Mouse (Mus musculus) C2C12 (cell line): ENCODE data around the gene Klk8.

Source experiments
- CEBPB ChIP-seq: IDR thresholded peaks from one replicate; pipeline ENCODE4 v1.6.1; 2011; ENCODE audit warnings: low read depth, mild to moderate bottlenecking, control low read depth, moderate library complexity
- CTCF ChIP-seq: IDR thresholded peaks from one replicate; pipeline ENCODE4 v1.5.1; 2011; ENCODE audit not compliant: control insufficient read depth, insufficient read depth, insufficient read length
- FOSL1 ChIP-seq: IDR thresholded peaks from one replicate; pipeline ENCODE4 v1.8.0; 2011; ENCODE audit warnings: mild to moderate bottlenecking, low read length; ENCODE audit not compliant: poor library complexity, insufficient read depth, severe bottlenecking
- MAX ChIP-seq: IDR thresholded peaks from one replicate; pipeline ENCODE4 v1.6.1; 2011; ENCODE audit warnings: mild to moderate bottlenecking, control low read depth
- MYOG ChIP-seq: IDR thresholded peaks from one replicate; pipeline ENCODE4 v1.6.1; 2011; ENCODE audit not compliant: control insufficient read depth, insufficient read length; ENCODE audit errors: extremely low read depth
- USF1 ChIP-seq: IDR thresholded peaks from one replicate; pipeline ENCODE4 v1.6.1; 2011; ENCODE audit warnings: low read depth, mild to moderate bottlenecking, control low read depth, moderate library complexity

DNA sequence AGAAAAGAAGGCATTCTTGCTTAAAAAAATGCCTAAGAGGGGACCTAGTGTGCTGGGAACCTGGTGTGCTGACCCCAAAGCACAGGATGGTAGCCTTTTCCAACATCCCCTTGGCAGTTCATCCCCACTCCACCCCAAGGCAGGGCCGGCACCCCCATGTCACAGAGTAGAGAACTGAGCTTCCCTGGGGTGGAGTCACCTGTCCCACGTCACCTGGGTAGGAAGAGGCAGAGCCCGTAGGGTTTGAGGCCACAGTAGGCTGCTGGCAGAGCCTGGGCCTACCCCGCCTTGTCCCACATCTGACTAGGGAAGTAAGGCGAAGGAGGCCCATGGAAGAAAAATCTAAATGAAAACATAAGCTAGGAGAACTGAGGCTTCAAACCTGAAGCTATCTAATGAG lies 23.0 kb upstream of the Klk8 start, which contains the start of gene Klk11:
- TF ChIP-seq CTCF (no peak), MAX (no peak), USF1 (no peak), MYOG (no peak), FOSL1 (no peak), CEBPB (no peak)
